Mouse (Mus musculus) embryonic fibroblast, embryonic 13.5 days (primary cell): ENCODE results near the gene C130026I21Rik.
"Not testable (repeated sequence)": the region's sequence is repeated elsewhere in the genome, so short reads cannot be mapped to it uniquely, and the experiment has no call there.

ENCODE experiments used
- CTCF ChIP-seq: IDR thresholded peaks from 2 replicates; pipeline ENCODE4 v1.5.1; 2011; ENCODE audit warnings: mild to moderate bottlenecking, control low read depth, low read length, moderate library complexity, borderline replicate concordance; ENCODE audit not compliant: insufficient read depth
- POLR2A ChIP-seq: IDR thresholded peaks from 2 replicates; pipeline ENCODE4 v1.6.1; 2011; ENCODE audit warnings: low read depth, mild to moderate bottlenecking, control low read depth, low read length, moderate library complexity

- TF ChIP-seq POLR2A, CTCF: not testable (repeated sequence)
Observed at GRCm38 (mm10) chr1:85111572-85111971, 158.8 kb downstream of the C130026I21Rik start.
